Mouse (Mus musculus) kidney, embryonic 14.5 days (tissue): ENCODE measurements around the gene Atp6ap2. TPM values are rescaled to one million over a fixed set of nuclear protein-coding genes. Genes with fewer than 3 reads are reported as not detected.

Experiments
- ATAC-seq: fragments of 200-750 bp; cut with Nextera tagmentation; 2 replicates; pipeline ENCODE4 v1.8.0; 2017; ENCODE audit warnings: moderate number of reproducible peaks, mild to moderate bottlenecking, moderate TSS enrichment, moderate library complexity; ENCODE audit not compliant: low FRiP score, low TSS enrichment
- H3K27ac ChIP-seq: fragments of 300-500 bp; sonication (generic); 2 replicates; pipeline ENCODE4 v1.5.1; 2014; ENCODE audit warnings: low read depth, mild to moderate bottlenecking, low read length, moderate library complexity, mixed read lengths
- H3K27me3 ChIP-seq: fragments of 300-500 bp; sonication (generic); 2 replicates; pipeline ENCODE4 v1.6.1; 2014; ENCODE audit warnings: mild to moderate bottlenecking, low read length; ENCODE audit not compliant: control insufficient read depth, insufficient read depth
- H3K36me3 ChIP-seq: fragments of 300-500 bp; sonication (generic); 2 replicates; pipeline ENCODE4 v1.6.1; 2014; ENCODE audit warnings: low read length, mixed read lengths; ENCODE audit not compliant: control insufficient read depth, insufficient read depth
- H3K4me1 ChIP-seq: fragments of 300-500 bp; sonication (generic); 2 replicates; pipeline ENCODE4 v1.6.1; 2014; ENCODE audit warnings: low read length, mixed read lengths; ENCODE audit not compliant: control insufficient read depth, insufficient read depth
- H3K4me2 ChIP-seq: fragments of 300-500 bp; sonication (generic); replicated peaks from 2 replicates; pipeline ENCODE4 v1.6.1; 2014; ENCODE audit warnings: low read depth, mild to moderate bottlenecking, low read length
- H3K4me3 ChIP-seq: fragments of 300-500 bp; sonication (generic); 2 replicates; pipeline ENCODE4 v1.5.1; 2014; ENCODE audit warnings: mild to moderate bottlenecking, low read length
- H3K9ac ChIP-seq: fragments of 300-500 bp; sonication (generic); 2 replicates; pipeline ENCODE4 v1.6.1; 2014; ENCODE audit warnings: low read depth, mild to moderate bottlenecking, low read length, moderate library complexity
- H3K9me3 ChIP-seq: fragments of 300-500 bp; sonication (generic); 2 replicates; pipeline ENCODE4 v1.6.1; 2016; ENCODE audit warnings: low read length; ENCODE audit not compliant: control insufficient read depth
- WGBS: fragments of 180-500 bp; shearing (Covaris S2); extraction: QIAGEN DNeasy Blood & Tissue Kit; methylation state at CpG from one replicate; pipeline ENCODE4 v1.1.7; 2014; 5-methylcytosine and 5-hydroxymethylcytosine counted together
- polyA plus RNA-seq: library from polyadenylated mRNA; unstranded; fragments of >200 nt; fragmentation: Nextera tagmentation; extraction: Ambion mirVana; gene quantifications from 2 replicates; pipeline ENCODE4 v1.2.1, GENCODE M21; 2014

Gene Atp6ap2
- 89.7 and 110 TPM in 2 replicates for polyA plus RNA-seq

- WGBS = 30% methylated on average over 49 of the region's 49 CpGs
- H3K4me3 ChIP-seq = peak within 1 kb of the TSS; percentile 64
- ATAC-seq = peak; percentile 99
- H3K9me3 ChIP-seq = no peaks in the 10 kb centered on the region
- H3K4me1 ChIP-seq = 0 out of 2 replicates have a peak, but pooled peaks cover 4% of the 10 kb centered on the region
- peak within 1 kb of the TSS; percentile 63 for H3K9ac ChIP-seq
- no peaks in the 10 kb centered on the region for H3K36me3 ChIP-seq
- peak within 1 kb of the TSS; percentile 61; the same call in 1 of the 2 replicates for H3K27ac ChIP-seq
- peak within 1 kb of the TSS; percentile 48 for H3K4me2 ChIP-seq
- no peaks in the 10 kb centered on the region for H3K27me3 ChIP-seq
Measured at GRCm38 (mm10) chrX:12587192-12587957, at the start of gene Atp6ap2. Atp6ap2 (plus strand) TSS chrX:12587801.

- no peaks in the 10 kb centered on the region for H3K36me3 ChIP-seq
- H3K27me3 ChIP-seq = no peaks in the 10 kb centered on the region
- WGBS = 75% methylated on average over 1 of the region's 1 CpGs
- H3K27ac ChIP-seq = no peak overlapping the region
- no peaks in the 10 kb centered on the region for H3K9me3 ChIP-seq
- no peak overlapping the region for H3K9ac ChIP-seq
- ATAC-seq = no peak
- H3K4me1 ChIP-seq = no peaks in the 10 kb centered on the region
- no peak overlapping the region for H3K4me3 ChIP-seq
- no peak overlapping the region for H3K4me2 ChIP-seq
Measured at GRCm38 (mm10) chrX:12544417-12544816, 43.2 kb upstream of the Atp6ap2 start.

- Histone ChIP-seq H3K27ac (no peak overlapping the region), H3K4me3 (no peak overlapping the region), H3K4me1 (no peaks in the 10 kb centered on the region), H3K27me3 (no peaks in the 10 kb centered on the region), H3K9me3 (no peaks in the 10 kb centered on the region), H3K4me2 (no peak overlapping the region), H3K9ac (no peak overlapping the region), H3K36me3 (no peaks in the 10 kb centered on the region)
- WGBS = 80% methylated on average over 7 of the region's 7 CpGs
- no peak for ATAC-seq
Measured at GRCm38 (mm10) chrX:12557086-12557485, 30.5 kb upstream of the Atp6ap2 start.

GRCm38 (mm10) chrX:12571407-12571806 lies 16.2 kb upstream of the Atp6ap2 start:
- peaks cover 3% of the 10 kb centered on the region; the same call in 1 of the 2 replicates for H3K27me3 ChIP-seq
- H3K4me2 ChIP-seq = no peak overlapping the region
- no peak overlapping the region for H3K4me3 ChIP-seq
- H3K9ac ChIP-seq = no peak overlapping the region
- H3K27ac ChIP-seq = no peak overlapping the region
- H3K4me1 ChIP-seq = no peaks in the 10 kb centered on the region
- no peaks in the 10 kb centered on the region for H3K9me3 ChIP-seq
- 60% methylated on average over 1 of the region's 1 CpGs for WGBS
- peak; percentile 93 for ATAC-seq
- no peaks in the 10 kb centered on the region for H3K36me3 ChIP-seq

GRCm38 (mm10) chrX:12577936-12578335 lies 9.7 kb upstream of the Atp6ap2 start:
- no peaks in the 10 kb centered on the region for H3K9me3 ChIP-seq
- H3K36me3 ChIP-seq = no peaks in the 10 kb centered on the region
- H3K27ac ChIP-seq = no peak overlapping the region
- no peak overlapping the region for H3K9ac ChIP-seq
- 72% methylated on average over 3 of the region's 3 CpGs for WGBS
- no peaks in the 10 kb centered on the region; the same call in 1 of the 2 replicates for H3K27me3 ChIP-seq
- H3K4me2 ChIP-seq = no peak overlapping the region
- no peak overlapping the region for H3K4me3 ChIP-seq
- ATAC-seq = no peak
- no peaks in the 10 kb centered on the region for H3K4me1 ChIP-seq

- H3K9me3 ChIP-seq = no peaks in the 10 kb centered on the region
- no peaks in the 10 kb centered on the region; the same call in 1 of the 2 replicates for H3K27me3 ChIP-seq
- H3K9ac ChIP-seq = no peak overlapping the region
- no peak overlapping the region for H3K4me3 ChIP-seq
- no peaks in the 10 kb centered on the region for H3K4me1 ChIP-seq
- H3K36me3 ChIP-seq = no peaks in the 10 kb centered on the region
- no peak overlapping the region for H3K4me2 ChIP-seq
- no peak overlapping the region for H3K27ac ChIP-seq
- WGBS = 89% methylated on average over 2 of the region's 2 CpGs
- ATAC-seq = no peak
Measured at GRCm38 (mm10) chrX:12578339-12578868, 9.2 kb upstream of the Atp6ap2 start.

- H3K9me3 ChIP-seq = no peaks in the 10 kb centered on the region
- no peaks in the 10 kb centered on the region for H3K4me1 ChIP-seq
- H3K9ac ChIP-seq = no peak overlapping the region
- no peak overlapping the region for H3K4me3 ChIP-seq
- no peak for ATAC-seq
- no peak overlapping the region for H3K27ac ChIP-seq
- 82% methylated on average over 5 of the region's 5 CpGs for WGBS
- no peak overlapping the region for H3K4me2 ChIP-seq
- no peaks in the 10 kb centered on the region for H3K36me3 ChIP-seq
- H3K27me3 ChIP-seq = no peaks in the 10 kb centered on the region
Measured at GRCm38 (mm10) chrX:12583261-12583660, 4.3 kb upstream of the Atp6ap2 start.

- Histone ChIP-seq H3K27me3 (no peaks in the 10 kb centered on the region), H3K9ac (peak overlapping the region; percentile 63), H3K36me3 (no peaks in the 10 kb centered on the region), H3K4me1 (0 out of 2 replicates have a peak, but pooled peaks cover 4% of the 10 kb centered on the region), H3K9me3 (no peaks in the 10 kb centered on the region), H3K4me3 (peak overlapping the region; percentile 64), H3K27ac (peak overlapping the region; percentile 61; the same call in 1 of the 2 replicates), H3K4me2 (peak overlapping the region; percentile 48)
- WGBS = 28% methylated on average over 18 of the region's 18 CpGs
- ATAC-seq = peak; percentile 55
Measured at GRCm38 (mm10) chrX:12587958-12588355, 356 bp downstream of the Atp6ap2 start.

GRCm38 (mm10) chrX:12591401-12591943 lies 3.9 kb downstream of the Atp6ap2 start:
- Histone ChIP-seq H3K27me3 (no peaks in the 10 kb centered on the region), H3K4me1 (0 out of 2 replicates have a peak, but pooled peaks cover 4% of the 10 kb centered on the region), H3K4me3 (no peak overlapping the region), H3K4me2 (no peak overlapping the region), H3K27ac (no peak overlapping the region), H3K9ac (no peak overlapping the region), H3K36me3 (no peaks in the 10 kb centered on the region), H3K9me3 (no peaks in the 10 kb centered on the region)
- WGBS = 77% methylated on average over 8 of the region's 8 CpGs
- no peak for ATAC-seq
